Mouse (Mus musculus): ENCODE results near the gene Tmcc2.

GRCm38 (mm10) chr1:132353389-132353788 lies 37.7 kb downstream of the Tmcc2 start:
- no peak for TF ChIP-seq CTCF (IDR thresholded peaks at IDR 0.05; ENCODE audit: low read depth)
- no peak for TF ChIP-seq EP300 (IDR thresholded peaks at IDR 0.05; ENCODE audit: low read depth)
